Comparison of ENCODE assay signal across 15 mouse cellular contexts in the genomic region with DNA sequence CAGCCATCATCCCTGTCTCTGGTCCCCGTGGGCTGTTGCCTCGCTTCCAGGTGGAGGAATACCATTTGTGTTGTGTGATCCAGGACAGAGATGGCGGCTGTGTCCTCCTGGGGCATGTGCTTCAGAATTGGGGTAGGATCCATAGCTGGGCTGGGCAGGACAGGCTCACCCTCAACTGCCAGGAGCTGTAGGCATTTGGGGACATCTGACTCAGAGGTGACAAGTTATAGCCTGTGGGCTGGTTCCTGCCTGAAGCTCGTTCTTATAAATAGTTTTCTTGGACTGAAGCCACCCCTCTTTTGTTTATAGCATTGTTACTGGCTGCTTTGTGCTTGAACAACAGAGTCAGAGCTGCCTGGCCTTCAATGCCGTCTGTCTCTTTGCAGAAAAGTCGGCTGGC. TPM values are rescaled to one million over a fixed set of nuclear protein-coding genes. Genes with fewer than 3 reads are reported as not detected.
DNase-seq lines count a peak whose midpoint lies in the region; ATAC-seq and TF ChIP-seq lines count a peak whose summit lies in the region.
"Had no signal": no experiment of that assay in that cellular context is flagged by ENCODE, and none has a peak within 500 bp of the region (broad histone marks: within the 10 kb centered on the region; RNA-seq: fewer than 3 reads in every experiment).

No protein-coding gene starts in this region.

- no peaks in the 10 kb centered on the region for H3K9me3 ChIP-seq in midbrain, embryonic 11.5 days (ENCODE audit: control insufficient read depth, low read length)
- H3K9me3 ChIP-seq in midbrain, embryonic 10.5 days (replicated peaks): no peaks in the 10 kb centered on the region
- H3K9me3 ChIP-seq in heart, embryonic 15.5 days (replicated peaks): no peaks in the 10 kb centered on the region
- H3K9me3 ChIP-seq in stomach, embryonic 16.5 days (replicated peaks; ENCODE audit: control insufficient read depth, low read length): no peaks in the 10 kb centered on the region
- H3K9me3 ChIP-seq: limb, embryonic 10.5 days had no signal

- peaks cover 12% of the 10 kb centered on the region; the same call in 1 of the 2 replicates for H3K27me3 ChIP-seq in midbrain, embryonic 11.5 days (ENCODE audit: control insufficient read depth, insufficient read depth, low read length)
- peaks cover 34% of the 10 kb centered on the region for H3K27me3 ChIP-seq in midbrain, embryonic 10.5 days (ENCODE audit: low read depth, poor library complexity, severe bottlenecking)
- H3K27me3 ChIP-seq in heart, embryonic 15.5 days: no peaks in the 10 kb centered on the region
- peaks cover 12% of the 10 kb centered on the region; the same call in 1 of the 2 replicates for H3K27me3 ChIP-seq in stomach, embryonic 16.5 days (ENCODE audit: control insufficient read depth, insufficient read depth, low read length)

- no peaks in the 10 kb centered on the region for H3K4me1 ChIP-seq in midbrain, embryonic 11.5 days (ENCODE audit: control insufficient read depth, insufficient read depth, low read length)
- H3K4me1 ChIP-seq in midbrain, embryonic 10.5 days: peaks cover 19% of the 10 kb centered on the region; the same call in 1 of the 2 replicates
- peaks cover 65% of the 10 kb centered on the region for H3K4me1 ChIP-seq in heart, embryonic 15.5 days (replicated peaks)
- H3K4me1 ChIP-seq in stomach, embryonic 16.5 days (ENCODE audit: control insufficient read depth, insufficient read depth, low read length): peaks cover 11% of the 10 kb centered on the region; the same call in 1 of the 2 replicates

- peak overlapping the region; percentile 36 for H3K4me3 ChIP-seq in gastrocnemius, adult 2 months
- H3K4me3 ChIP-seq in midbrain, embryonic 11.5 days (ENCODE audit: low read depth, low read length): no peak overlapping the region
- no peak overlapping the region for H3K4me3 ChIP-seq in midbrain, embryonic 10.5 days
- H3K4me3 ChIP-seq in heart, embryonic 15.5 days: no peak overlapping the region
- H3K4me3 ChIP-seq in stomach, embryonic 16.5 days (replicated peaks; ENCODE audit: low read length): no peak overlapping the region
- H3K4me3 ChIP-seq: limb, embryonic 10.5 days had no signal

- no peaks in the 10 kb centered on the region for H3K36me3 ChIP-seq in midbrain, embryonic 11.5 days (ENCODE audit: control insufficient read depth, insufficient read depth, low read length)
- H3K36me3 ChIP-seq in midbrain, embryonic 10.5 days: no peaks in the 10 kb centered on the region
- no peaks in the 10 kb centered on the region for H3K36me3 ChIP-seq in heart, embryonic 15.5 days
- no peaks in the 10 kb centered on the region for H3K36me3 ChIP-seq in stomach, embryonic 16.5 days (ENCODE audit: control insufficient read depth, insufficient read depth, low read length)
- H3K36me3 ChIP-seq: limb, embryonic 10.5 days had no signal

- no peak for TF ChIP-seq CTCF in gastrocnemius, adult 2 months (IDR thresholded peaks at IDR 0.05)

- intact Hi-C loops in gastrocnemius, adult 2 months (cut with DNase I): no loop called here
- intact Hi-C loops in gastrocnemius, postnatal 36 days (cut with DNase I): no loop called here

- H3K9ac ChIP-seq in midbrain, embryonic 11.5 days (ENCODE audit: low read length): no peak overlapping the region
- 0 out of 2 replicates have a peak overlapping the region, but pooled peaks have one; percentile 21 for H3K9ac ChIP-seq in heart, embryonic 15.5 days
- no peak overlapping the region for H3K9ac ChIP-seq in stomach, embryonic 16.5 days (ENCODE audit: low read length)
- H3K9ac ChIP-seq: liver, embryonic 14.5 days had no signal

- no peak overlapping the region for H3K4me2 ChIP-seq in midbrain, embryonic 11.5 days
- peak overlapping the region; percentile 34 for H3K4me2 ChIP-seq in heart, embryonic 15.5 days
- no peak overlapping the region; the same call in 1 of the 2 replicates for H3K4me2 ChIP-seq in stomach, embryonic 16.5 days (ENCODE audit: low read depth, low read length)

- peak overlapping the region; percentile 97 for H3K27ac ChIP-seq in gastrocnemius, adult 2 months
- no peak overlapping the region for H3K27ac ChIP-seq in midbrain, embryonic 11.5 days (ENCODE audit: low read depth, low read length)
- no peak overlapping the region for H3K27ac ChIP-seq in midbrain, embryonic 10.5 days (replicated peaks)
- peak overlapping the region; percentile 94 for H3K27ac ChIP-seq in heart, embryonic 15.5 days
- H3K27ac ChIP-seq in stomach, embryonic 16.5 days (ENCODE audit: low read length): peak overlapping the region; percentile 83
- H3K27ac ChIP-seq: limb, embryonic 10.5 days; liver, embryonic 14.5 days had no signal

- ATAC-seq in midbrain, embryonic 11.5 days (ENCODE audit: low FRiP score): no peak
- peak; percentile 56 for ATAC-seq in heart, embryonic 15.5 days (replicated peaks; ENCODE audit: insufficient number of reproducible peaks, insufficient read depth, low FRiP score, low read depth)
- peak; percentile 18; the same call in 1 of the 2 replicates for ATAC-seq in stomach, embryonic 16.5 days (ENCODE audit: insufficient read depth, low FRiP score)
- no peak for ATAC-seq in erythroblast, adult 5-6 weeks (replicated peaks; ENCODE audit: low FRiP score, poor library complexity, severe bottlenecking)

- peak; percentile 27 for DNase-seq in gastrocnemius, adult 2 months
- DNase-seq in gastrocnemius, postnatal 36 days: no peak
- DNase-seq in midbrain, embryonic 11.5 days (ENCODE audit: low spot score, missing footprints): peak; percentile 14
- no peak for DNase-seq in midbrain, embryonic 10.5 days (ENCODE audit: low spot score)
- no peak for DNase-seq in layer of hippocampus, adult 8-10 months (ENCODE audit: low spot score in 2 of 2)
- DNase-seq: adrenal gland, postnatal 10 days; gastrocnemius, postnatal 25 days; kidney, postnatal 14 days; thymus, postnatal 25 days had no signal

- 70% methylated on average over 6 of the region's 6 CpGs for WGBS in midbrain, embryonic 11.5 days
- WGBS in midbrain, embryonic 10.5 days: 80% methylated on average over 6 of the region's 6 CpGs
- 30% methylated on average over 6 of the region's 6 CpGs for WGBS in heart, embryonic 15.5 days
- 50% methylated on average over 6 of the region's 6 CpGs for WGBS in stomach, embryonic 16.5 days

RNA-seq across cellular contexts. Expression of a gene that starts 6.7 kb away (rescaled TPM):
- total RNA-seq in gastrocnemius, adult 2 months (2021): 100 to 1,000 TPM in 1 of 2 experiments, 10 to 100 TPM in 1; 88.3 to 104 TPM
- 100 to 1,000 TPM; 110 to 120 TPM for total RNA-seq in gastrocnemius, postnatal 36 days (2021)
- 10.8 and 12.2 TPM in 2 replicates for polyA plus RNA-seq in midbrain, embryonic 11.5 days (2014; fragmentation: Nextera tagmentation; extraction: Ambion mirVana)
- 2.5 and 6.0 TPM in 2 replicates for polyA plus RNA-seq in midbrain, embryonic 10.5 days (2016; fragmentation: Nextera tagmentation; extraction: Ambion mirVana)
- polyA plus RNA-seq in heart, embryonic 15.5 days (2015; fragmentation: Nextera tagmentation; extraction: Ambion mirVana): 55.2 and 63.9 TPM in 2 replicates
- polyA plus RNA-seq in stomach, embryonic 16.5 days (2015; fragmentation: Nextera tagmentation; extraction: Ambion mirVana): 19.9 and 20.4 TPM in 2 replicates
- 10 to 100 TPM; 41.4 to 48.1 (median 44.1) TPM for total RNA-seq in layer of hippocampus, adult 8-10 months (2022)
- not detected in 2 replicates for total RNA-seq in erythroblast, adult 5-6 weeks (2015; ENCODE audit: low replicate concordance)
- total RNA-seq in erythroblast, adult 5-6 weeks (2017; ENCODE audit: low replicate concordance): not detected in 2 replicates
- total RNA-seq: megakaryocyte-erythroid progenitor cell, adult 5-6 weeks had no signal

Comparison
In these comparisons a context has a peak if more than half of its experiments do, and no peak if none do; other contexts are left out.
1. DNase-seq: peak in gastrocnemius, adult 2 months (single experiment) and midbrain, embryonic 11.5 days (single experiment); none in gastrocnemius, postnatal 36 days (0 of 2), midbrain, embryonic 10.5 days (single experiment) and layer of hippocampus, adult 8-10 months (0 of 2).
2. H3K27ac ChIP-seq: peak in gastrocnemius, adult 2 months (single experiment), heart, embryonic 15.5 days (single experiment) and stomach, embryonic 16.5 days (single experiment); none in midbrain, embryonic 11.5 days (single experiment) and midbrain, embryonic 10.5 days (single experiment).
3. ATAC-seq: peak in heart, embryonic 15.5 days (single experiment) and stomach, embryonic 16.5 days (single experiment); none in midbrain, embryonic 11.5 days (single experiment) and erythroblast, adult 5-6 weeks (single experiment).
4. RNA of a gene that starts 6.7 kb away (total RNA-seq): 110 to 120 TPM in gastrocnemius, postnatal 36 days, 88.3 to 104 TPM in gastrocnemius, adult 2 months and 41.4 to 48.1 TPM in layer of hippocampus, adult 8-10 months; not detected in erythroblast, adult 5-6 weeks; every median in the first group is over 10 times any median in the second.